Mouse (Mus musculus): ENCODE results near the gene Prune1. TPM values are rescaled to one million over a fixed set of nuclear protein-coding genes. Genes with fewer than 3 reads are reported as not detected.

Gene Prune1
- polyA plus RNA-seq, 1 experiment: 18.5 TPM

GRCm38 (mm10) chr3:95203880-95204279, 78.0 kb downstream of the Prune1 start:
- H3K27me3 ChIP-seq (ENCODE audit: control insufficient read depth, insufficient read depth, low read length): no peaks in the 10 kb centered on the region
- TF ChIP-seq CTCF (IDR thresholded peaks at IDR 0.05; ENCODE audit: borderline replicate concordance, control insufficient read depth, extremely low read depth, insufficient read depth, low read length, poor library complexity) (no peak), POLR2A (IDR thresholded peaks at IDR 0.05; ENCODE audit: control insufficient read depth, extremely low read depth, insufficient read depth, low read length, poor library complexity) (no peak)
- no peak overlapping the region for H3K4me3 ChIP-seq (ENCODE audit: control insufficient read depth, insufficient read depth, low read length)
- no peaks in the 10 kb centered on the region for H3K4me1 ChIP-seq (replicated peaks; ENCODE audit: control insufficient read depth, insufficient read depth, low read length)
- WGBS: 98% methylated on average over 6 of the region's 6 CpGs
- no peak for DNase-seq
- no peak overlapping the region for H3K27ac ChIP-seq (ENCODE audit: control insufficient read depth, insufficient read depth, low read length)
- H3K36me3 ChIP-seq (ENCODE audit: control insufficient read depth, insufficient read depth, low read length): peaks cover 85% of the 10 kb centered on the region

Other genes with a start within 250 kb of the Prune1 start
- 212 and 227 TPM in 2 replicates for gene Psmd4, start 239.5 kb downstream of the Prune1 start, polyA plus RNA-seq (2012; rRNA removed)
- gene Pip5k1a, start 175.1 kb downstream of the Prune1 start, polyA plus RNA-seq (2012; rRNA removed): 36.5 and 37.8 TPM in 2 replicates
- 77.1 and 78.4 TPM in 2 replicates for gene Vps72, start 171.1 kb downstream of the Prune1 start, polyA plus RNA-seq (2012; rRNA removed)
- 1.8 and 3.6 TPM in 2 replicates for gene Tmod4, start 157.6 kb downstream of the Prune1 start, polyA plus RNA-seq (2012; rRNA removed)
- 56.4 and 63.8 TPM in 2 replicates for gene Scnm1, start 148.1 kb downstream of the Prune1 start, polyA plus RNA-seq (2012; rRNA removed)
- gene Lysmd1, start 148.0 kb downstream of the Prune1 start, polyA plus RNA-seq (2012; rRNA removed): 13.1 and 14.1 TPM in 2 replicates
- 78.5 and 79.6 TPM in 2 replicates for gene Tnfaip8l2, start 139.7 kb downstream of the Prune1 start, polyA plus RNA-seq (2012; rRNA removed)
- 12.0 and 14.0 TPM in 2 replicates for gene Sema6c, start 121.6 kb downstream of the Prune1 start, polyA plus RNA-seq (2012; rRNA removed)
- gene Gabpb2, start 64.2 kb downstream of the Prune1 start, polyA plus RNA-seq (2012; rRNA removed): 39.7 and 41.7 TPM in 2 replicates
- 137 and 156 TPM in 2 replicates for gene Cdc42se1, start 53.3 kb downstream of the Prune1 start, polyA plus RNA-seq (2012; rRNA removed)
- 53.0 and 66.1 TPM in 2 replicates for gene Mllt11, start 49.9 kb downstream of the Prune1 start, polyA plus RNA-seq (2012; rRNA removed)
- gene Gm128, start 40.5 kb downstream of the Prune1 start, polyA plus RNA-seq (2012; rRNA removed): 0.30 and 0.33 TPM in 2 replicates
- 1.3 and 1.6 TPM in 2 replicates for gene Bnipl, start 30.9 kb downstream of the Prune1 start, polyA plus RNA-seq (2012; rRNA removed)
- gene Mindy1, start 731 bp downstream of the Prune1 start, polyA plus RNA-seq (2012; rRNA removed): 50.3 and 50.4 TPM in 2 replicates
- gene Anxa9, start 25.1 kb upstream of the Prune1 start, polyA plus RNA-seq (2012; rRNA removed): 1.4 and 1.5 TPM in 2 replicates
- 129 and 140 TPM in 2 replicates for gene Cers2, start 32.7 kb upstream of the Prune1 start, polyA plus RNA-seq (2012; rRNA removed)
- 30.7 and 31.8 TPM in 2 replicates for gene Setdb1, start 75.1 kb upstream of the Prune1 start, polyA plus RNA-seq (2012; rRNA removed)
- not detected in 2 replicates for gene 4930558C23Rik, start 120.8 kb upstream of the Prune1 start, polyA plus RNA-seq (2012; rRNA removed)
- 40.5 and 54.5 TPM in 2 replicates for gene Arnt, start 152.3 kb upstream of the Prune1 start, polyA plus RNA-seq (2012; rRNA removed)
- gene Ctsk, start 217.2 kb upstream of the Prune1 start, polyA plus RNA-seq (2012; rRNA removed): 2.0 and 2.5 TPM in 2 replicates
- 48.5 and 70.6 TPM in 2 replicates for gene Ctss, start 244.7 kb upstream of the Prune1 start, polyA plus RNA-seq (2012; rRNA removed)